Comparison of ENCODE assay signal across 17 mouse cellular contexts in genomic region chr11:110511466-110511865, GRCm38 (mm10).
DNase-seq lines count a peak whose midpoint lies in the region; ATAC-seq and TF ChIP-seq lines count a peak whose summit lies in the region.
"Had no signal": no experiment of that assay in that cellular context is flagged by ENCODE, and none has a peak within 500 bp of the region (broad histone marks: within the 10 kb centered on the region; RNA-seq: fewer than 3 reads in every experiment).

No protein-coding gene starts in this region.

- WGBS in liver, postnatal 0 days (ENCODE audit: insufficient replicate concordance), result 86% methylated on average over 7 of the region's 7 CpGs

- no peak for TF ChIP-seq CTCF in CH12.LX (conservative IDR thresholded peaks at IDR 0.05 in 1 of 2, IDR thresholded peaks at IDR 0.05 in 1 of 2; ENCODE audit: low read depth in 2 of 2, low read length in 2 of 2)
- no peak; the same call in none of the 2 replicates for TF ChIP-seq CTCF in left cerebral cortex, adult 2 months (IDR thresholded peaks at IDR 0.05)
- no peak for TF ChIP-seq CTCF in liver, postnatal 0 days (IDR thresholded peaks at IDR 0.05; ENCODE audit: low read depth)

- H3K4me2 ChIP-seq in CH12.LX (ENCODE audit: insufficient read depth, low read depth, poor library complexity, severe bottlenecking), result no peak overlapping the region
- no peak overlapping the region for H3K4me2 ChIP-seq in liver, postnatal 0 days (ENCODE audit: low read depth, low read length)
- H3K4me2 ChIP-seq: hindbrain, embryonic 15.5 days; lung, embryonic 15.5 days; midbrain, embryonic 12.5 days had no signal

- H3K36me3 ChIP-seq in CH12.LX (replicated peaks in 1 of 2; ENCODE audit: control insufficient read depth in 1 of 2, insufficient read depth in 1 of 2, low read length in 1 of 2), result peaks cover 13 to 70% of the 10 kb centered on the region in 2 experiments
- peaks cover 46% of the 10 kb centered on the region for H3K36me3 ChIP-seq in liver, postnatal 0 days (replicated peaks; ENCODE audit: insufficient read depth, low read length)

- H3K9ac ChIP-seq in CH12.LX (ENCODE audit: insufficient read depth, low read depth), result no peak overlapping the region
- H3K9ac ChIP-seq in liver, postnatal 0 days (replicated peaks), result no peak overlapping the region
- H3K9ac ChIP-seq: hindbrain, embryonic 15.5 days; lung, embryonic 15.5 days; midbrain, embryonic 12.5 days had no signal

- H3K79me2 ChIP-seq in CH12.LX (replicated peaks; ENCODE audit: control insufficient read depth, extremely low read depth, insufficient read depth, poor library complexity, severe bottlenecking), result no peaks in the 10 kb centered on the region

- no peak overlapping the region for H3K4me3 ChIP-seq in CH12.LX (replicated peaks in 1 of 3; ENCODE audit: low read depth in 2 of 3, low read length in 2 of 3, poor library complexity in 1 of 3)
- no peak overlapping the region for H3K4me3 ChIP-seq in left cerebral cortex, adult 2 months
- no peak overlapping the region for H3K4me3 ChIP-seq in liver, postnatal 0 days (ENCODE audit: low read depth, low read length)
- H3K4me3 ChIP-seq: erythroblast, embryonic 14.5 days; hindbrain, embryonic 15.5 days; lung, embryonic 15.5 days; midbrain, embryonic 12.5 days had no signal

- no peak for TF ChIP-seq POLR2A in CH12.LX (IDR thresholded peaks at IDR 0.05; ENCODE audit: low read depth, low read length)

- intact Hi-C loops in left cerebral cortex, adult 2 months (cut with DNase I), result loop anchor here (5.0 kb wide), 1 partner anchor 546 kb away; no protein-coding TSS in a partner anchor

- H3K4me1 ChIP-seq in CH12.LX (ENCODE audit: control insufficient read depth in 1 of 2, insufficient read depth in 2 of 2), result no peaks in the 10 kb centered on the region
- H3K4me1 ChIP-seq in liver, postnatal 0 days (ENCODE audit: insufficient read depth), result no peaks in the 10 kb centered on the region
- H3K4me1 ChIP-seq: hindbrain, embryonic 15.5 days; lung, embryonic 15.5 days; midbrain, embryonic 12.5 days had no signal

- no peaks in the 10 kb centered on the region for H3K27me3 ChIP-seq in CH12.LX (replicated peaks)
- H3K27me3 ChIP-seq in liver, postnatal 0 days (ENCODE audit: insufficient read depth, low read length), result no peaks in the 10 kb centered on the region
- H3K27me3 ChIP-seq: hindbrain, embryonic 15.5 days; lung, embryonic 15.5 days; midbrain, embryonic 12.5 days had no signal

- peak; percentile 45 to 67 for DNase-seq in layer of hippocampus, adult 18-20 months (ENCODE audit: low spot score in 2 of 2)
- DNase-seq in layer of hippocampus, adult 9-10 months (ENCODE audit: low spot score), result no peak
- peak; percentile 85 for DNase-seq in 3T3-L1 (ENCODE audit: low read depth, low spot score)
- peak; percentile 7 for DNase-seq in CH12.LX (ENCODE audit: extremely low read depth)
- peak; percentile 32 to 40 for DNase-seq in left cerebral cortex, adult 2 months (ENCODE audit: extremely low spot score in 1 of 2, low spot score in 2 of 2)
- DNase-seq in thymus, postnatal 4 days, result no peak
- no peak for DNase-seq in liver, postnatal 0 days
- DNase-seq in neural tube, embryonic 10.5 days (ENCODE audit: extremely low spot score, low spot score), result no peak
- DNase-seq: cerebellum, adult 9-10 months; heart, adult 18-20 months; kidney, adult 18-20 months; kidney, postnatal 4 days; liver had no signal

- TF ChIP-seq RAD21 in CH12.LX (IDR thresholded peaks at IDR 0.05; ENCODE audit: low read depth, low read length), result no peak

- no peak for ATAC-seq in liver, postnatal 0 days

- TF ChIP-seq EP300 in CH12.LX (IDR thresholded peaks at IDR 0.05; ENCODE audit: low read length), result no peak
- TF ChIP-seq EP300 in liver, postnatal 0 days (IDR thresholded peaks at IDR 0.05; ENCODE audit: low read depth), result no peak

- in situ Hi-C loops in CH12.LX (cut with MboI; ENCODE audit: low pct_ligation_motif_present, low pct_unique_long_range_greater_than_20kb, low sequenced_read_pairs), result no loop called here

- dilution Hi-C loops in CH12.LX (cut with MboI; ENCODE audit: extremely low pct_ligation_motif_present, extremely low pct_unique_long_range_greater_than_20kb, low sequenced_read_pairs), result no loop called here

- H3K9me3 ChIP-seq in CH12.LX (replicated peaks; ENCODE audit: low read length), result peaks cover 4% of the 10 kb centered on the region
- peaks cover 2% of the 10 kb centered on the region; the same call in 1 of the 2 replicates for H3K9me3 ChIP-seq in liver, postnatal 0 days (ENCODE audit: low read length)
- H3K9me3 ChIP-seq: hindbrain, embryonic 15.5 days; lung, embryonic 15.5 days; midbrain, embryonic 12.5 days had no signal

- H3K27ac ChIP-seq in CH12.LX (ENCODE audit: insufficient read depth, low read depth), result no peak overlapping the region
- no peak overlapping the region for H3K27ac ChIP-seq in left cerebral cortex, adult 2 months
- no peak overlapping the region for H3K27ac ChIP-seq in liver, postnatal 0 days (ENCODE audit: low read depth)
- H3K27ac ChIP-seq: hindbrain, embryonic 15.5 days; lung, embryonic 15.5 days; midbrain, embryonic 12.5 days had no signal

TF ChIP-seq in CH12.LX, 34 proteins besides CTCF, POLR2A, EP300 and RAD21:
- TF ChIP-seq MAFK (IDR thresholded peaks at IDR 0.05; ENCODE audit: insufficient replicate concordance, low read length), result no peak
- no peak for TF ChIP-seq ZNF384 (IDR thresholded peaks at IDR 0.05; ENCODE audit: low read depth, low read length)
- no peak for TF ChIP-seq USF1 (IDR thresholded peaks at IDR 0.05; ENCODE audit: low read depth, low read length)
- TF ChIP-seq MAZ (IDR thresholded peaks at IDR 0.05; ENCODE audit: low read depth, low read length), result no peak
- no peak for TF ChIP-seq MEF2A (IDR thresholded peaks at IDR 0.05; ENCODE audit: borderline replicate concordance, low read depth, low read length)
- no peak for TF ChIP-seq ZKSCAN1 (IDR thresholded peaks at IDR 0.05; ENCODE audit: borderline replicate concordance, low read depth, low read length)
- TF ChIP-seq NELFE (IDR thresholded peaks at IDR 0.05; ENCODE audit: low read depth, low read length), result no peak
- TF ChIP-seq JUND (conservative IDR thresholded peaks at IDR 0.05; ENCODE audit: low read depth, low read length), result no peak
- no peak for TF ChIP-seq JUN (IDR thresholded peaks at IDR 0.05; ENCODE audit: insufficient read depth, low read depth, low read length)
- TF ChIP-seq POLR2AphosphoS2 (IDR thresholded peaks at IDR 0.05; ENCODE audit: low read depth, low read length), result no peak
- TF ChIP-seq ZC3H11A (IDR thresholded peaks at IDR 0.05; ENCODE audit: low read depth, low read length), result no peak
- TF ChIP-seq TCF12 (IDR thresholded peaks at IDR 0.05; ENCODE audit: low read depth, low read length), result no peak
- TF ChIP-seq CHD1 (IDR thresholded peaks at IDR 0.05; ENCODE audit: low read depth, low read length), result no peak
- TF ChIP-seq CHD2 (IDR thresholded peaks at IDR 0.05; ENCODE audit: low read length), result no peak
- TF ChIP-seq UBTF (IDR thresholded peaks at IDR 0.05; ENCODE audit: low read depth, low read length), result no peak
- no peak for TF ChIP-seq SIN3A (IDR thresholded peaks at IDR 0.05; ENCODE audit: low read length)
- no peak for TF ChIP-seq ZMIZ1 (IDR thresholded peaks at IDR 0.05; ENCODE audit: low read depth, low read length)
- no peak for TF ChIP-seq IRF4 (IDR thresholded peaks at IDR 0.05; ENCODE audit: low read depth, low read length)

Comparison
In these comparisons a context has a peak if more than half of its experiments do, and no peak if none do; other contexts are left out.
1. DNase-seq: peak in layer of hippocampus, adult 18-20 months (2 of 2), 3T3-L1 (single experiment), CH12.LX (single experiment) and left cerebral cortex, adult 2 months (2 of 2); none in layer of hippocampus, adult 9-10 months (single experiment), thymus, postnatal 4 days (single experiment), liver, postnatal 0 days (single experiment) and neural tube, embryonic 10.5 days (single experiment).